Mouse (Mus musculus) intestine, embryonic 14.5 days (tissue): ENCODE results near the gene Ikzf4. TPM values are rescaled to one million over a fixed set of nuclear protein-coding genes. Genes with fewer than 3 reads are reported as not detected.

ENCODE experiments used
- ATAC-seq: fragments of 200-750 bp; cut with Nextera tagmentation; replicated peaks from 2 replicates; pipeline ENCODE4 v1.8.0; 2017; ENCODE audit warnings: low read depth, moderate number of reproducible peaks, moderate TSS enrichment, moderate library complexity; ENCODE audit not compliant: low FRiP score, low TSS enrichment
- DNase-seq: peaks from one replicate; pipeline ENCODE4 v3.0.0-alpha.2; 2018; ENCODE audit warnings: low spot score
- H3K27ac ChIP-seq: fragments of 300-500 bp; sonication (generic); 2 replicates; pipeline ENCODE4 v1.5.1; 2014; ENCODE audit warnings: low read depth, mild to moderate bottlenecking, control low read depth
- H3K27me3 ChIP-seq: fragments of 300-500 bp; sonication (generic); replicated peaks from 2 replicates; pipeline ENCODE4 v1.6.1; 2014; ENCODE audit warnings: low read length, control low read depth; ENCODE audit not compliant: control insufficient read depth, insufficient read depth
- H3K36me3 ChIP-seq: fragments of 300-500 bp; sonication (generic); 2 replicates; pipeline ENCODE4 v1.6.1; 2014; ENCODE audit warnings: low read length, control low read depth; ENCODE audit not compliant: control insufficient read depth, insufficient read depth
- H3K4me1 ChIP-seq: fragments of 300-500 bp; sonication (generic); replicated peaks from 2 replicates; pipeline ENCODE4 v1.6.1; 2014; ENCODE audit warnings: low read length, control low read depth, mixed read lengths; ENCODE audit not compliant: control insufficient read depth, insufficient read depth
- H3K4me2 ChIP-seq: fragments of 300-500 bp; sonication (generic); 2 replicates; pipeline ENCODE4 v1.6.1; 2014; ENCODE audit warnings: low read length
- H3K4me3 ChIP-seq: fragments of 300-500 bp; sonication (generic); 2 replicates; pipeline ENCODE4 v1.5.1; 2014; ENCODE audit warnings: low read depth, low read length, control low read depth, mixed read lengths
- H3K9ac ChIP-seq: fragments of 300-500 bp; sonication (generic); 2 replicates; pipeline ENCODE4 v1.6.1; 2014; ENCODE audit warnings: mild to moderate bottlenecking, low read length
- H3K9me3 ChIP-seq: fragments of 300-500 bp; sonication (generic); 2 replicates; pipeline ENCODE4 v1.6.1; 2016; ENCODE audit warnings: low read length, control low read depth; ENCODE audit not compliant: control insufficient read depth
- WGBS: fragments of 180-500 bp; shearing (Covaris S2); extraction: QIAGEN DNeasy Blood & Tissue Kit; methylation state at CpG from one replicate; pipeline ENCODE4 v1.1.7; 2014; 5-methylcytosine and 5-hydroxymethylcytosine counted together
- polyA plus RNA-seq: library from polyadenylated mRNA; unstranded; fragments of >200 nt; fragmentation: Nextera tagmentation; extraction: Ambion mirVana; gene quantifications from 2 replicates; pipeline ENCODE4 v1.2.1, GENCODE M21; 2014

Ikzf4 gene
- 3.0 and 3.2 TPM in 2 replicates for polyA plus RNA-seq

DNA sequence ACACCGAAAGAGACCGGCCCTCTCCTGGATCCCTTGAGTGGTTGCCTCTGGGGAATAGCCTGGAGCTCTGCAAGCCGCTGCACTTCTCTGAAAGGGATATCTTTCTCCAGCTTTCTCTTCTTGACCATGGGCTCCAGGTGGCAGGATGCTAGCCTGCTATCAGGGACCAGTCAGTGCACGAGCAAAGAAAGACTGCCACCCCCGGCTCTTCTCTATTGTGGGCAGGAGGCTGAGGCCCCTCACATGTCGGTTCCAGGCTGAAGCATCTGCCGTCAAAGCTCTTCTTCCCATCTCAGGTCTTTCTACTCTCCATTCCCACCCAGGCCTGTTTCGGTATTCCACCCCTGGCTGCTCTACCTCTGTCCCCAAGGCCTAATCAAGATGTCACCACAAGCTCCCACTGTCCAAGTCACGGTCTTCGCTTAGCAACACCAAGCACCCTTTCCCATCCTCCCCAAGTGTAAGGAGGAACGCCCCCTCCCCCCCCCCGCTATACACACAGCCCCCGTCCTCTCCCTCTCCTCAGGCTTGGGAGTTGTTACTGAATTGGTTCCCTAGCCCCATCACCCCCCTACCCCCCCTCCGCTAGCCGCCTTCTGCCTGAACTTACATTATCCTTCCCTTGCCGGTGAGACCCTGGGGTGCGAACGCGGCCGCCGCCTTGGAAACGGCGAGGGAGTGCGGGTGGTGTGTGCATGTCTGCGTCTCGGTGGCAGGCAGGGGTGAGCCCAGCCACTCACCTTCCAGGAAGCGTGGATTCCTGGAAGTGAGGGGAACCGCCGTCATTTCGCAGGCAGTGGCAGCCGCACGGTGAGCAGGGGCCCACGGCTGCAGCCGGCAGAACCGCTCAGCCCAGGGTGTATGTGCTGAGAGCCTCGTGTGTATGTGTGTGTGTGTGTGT lies at the start of gene Ikzf4:
Ikzf4 (minus strand) TSS at position 881 of the 901 bp plus-strand sequence.
- no peaks in the 10 kb centered on the region for H3K36me3 ChIP-seq
- WGBS = 7% methylated on average over 36 of the region's 36 CpGs
- H3K4me1 ChIP-seq = peaks cover 15% of the 10 kb centered on the region
- peak; percentile 75 for DNase-seq
- peak; percentile 74 for ATAC-seq
- H3K9ac ChIP-seq = peak within 1 kb of the TSS; percentile 45
- H3K4me3 ChIP-seq = peak within 1 kb of the TSS; percentile 48
- peak within 1 kb of the TSS; percentile 33; the same call in 1 of the 2 replicates for H3K27ac ChIP-seq
- H3K27me3 ChIP-seq = no peaks in the 10 kb centered on the region; the same call in 1 of the 2 replicates
- no peaks in the 10 kb centered on the region for H3K9me3 ChIP-seq
- peak within 1 kb of the TSS; percentile 69 for H3K4me2 ChIP-seq

DNA sequence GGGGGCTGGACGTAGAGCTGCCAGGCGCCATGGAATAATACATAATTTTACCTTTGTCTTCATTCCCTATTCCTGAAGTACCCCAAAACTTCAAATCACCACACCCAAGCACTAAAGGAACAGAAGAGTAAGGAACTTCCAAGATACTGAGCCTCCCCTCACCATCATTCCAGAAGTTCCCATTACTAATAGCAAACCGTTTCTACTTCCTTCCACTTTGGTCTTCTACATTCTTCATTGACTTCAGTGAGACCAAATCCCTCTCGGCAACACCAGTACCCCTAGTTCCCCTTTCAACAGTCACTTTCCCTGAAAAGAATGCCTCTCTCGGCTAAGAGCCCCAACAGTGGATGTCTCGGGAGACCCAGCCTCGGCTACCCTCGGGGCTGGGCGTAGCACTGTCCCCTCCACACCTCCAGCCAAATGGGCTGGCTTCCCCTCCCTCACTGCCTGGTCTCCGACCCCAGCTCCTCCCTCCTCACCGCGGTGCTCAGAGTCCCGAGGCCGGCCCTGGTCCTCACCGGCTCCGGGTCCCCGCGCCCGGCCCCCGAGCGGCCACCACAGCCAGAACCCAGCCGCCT lies 49.7 kb upstream of the Ikzf4 start:
- peaks cover 36% of the 10 kb centered on the region for H3K36me3 ChIP-seq
- peaks cover 9% of the 10 kb centered on the region for H3K4me1 ChIP-seq
- H3K9ac ChIP-seq = peak overlapping the region; percentile 86
- H3K4me2 ChIP-seq = peak overlapping the region; percentile 79
- 2% methylated on average over 22 of the region's 22 CpGs for WGBS
- H3K27me3 ChIP-seq = no peaks in the 10 kb centered on the region
- peak overlapping the region; percentile 90 for H3K4me3 ChIP-seq
- ATAC-seq (no peak), DNase-seq (no peak)
- H3K27ac ChIP-seq = peak overlapping the region; percentile 97
- no peaks in the 10 kb centered on the region for H3K9me3 ChIP-seq

DNA sequence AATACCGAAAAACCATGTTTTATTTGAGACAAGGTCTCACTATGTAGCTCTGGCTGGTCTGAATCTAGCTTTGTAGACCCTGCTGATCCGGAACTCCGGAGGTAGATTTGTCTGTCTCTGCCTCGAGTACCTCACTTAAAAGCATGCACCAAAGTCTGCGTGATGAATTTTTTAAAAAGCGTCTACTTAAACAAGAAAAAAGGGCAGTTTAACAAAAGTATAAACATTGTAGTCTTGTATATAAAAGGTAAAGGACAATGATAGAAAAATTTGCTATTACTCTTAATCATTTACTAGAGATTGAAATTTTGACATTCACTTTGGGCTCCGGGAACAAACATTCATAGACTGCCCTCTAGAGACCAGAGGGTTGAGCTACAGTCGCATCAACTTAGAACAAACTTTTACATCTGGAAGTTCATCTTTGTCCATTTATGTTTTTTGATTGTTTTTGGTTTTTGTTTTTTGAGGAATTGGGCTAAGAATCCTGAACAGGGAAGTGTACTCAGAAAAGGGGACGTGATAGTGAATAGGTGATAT lies 28.7 kb upstream of the Ikzf4 start:
- 2% methylated on average over 9 of the region's 9 CpGs for WGBS
- Histone ChIP-seq H3K9ac (peak overlapping the region; percentile 31), H3K27me3 (no peaks in the 10 kb centered on the region), H3K4me2 (peak overlapping the region; percentile 87), H3K4me1 (peaks cover 4% of the 10 kb centered on the region; the same call in 1 of the 2 replicates), H3K36me3 (peaks cover 11% of the 10 kb centered on the region), H3K4me3 (peak overlapping the region; percentile 66), H3K9me3 (no peaks in the 10 kb centered on the region), H3K27ac (peak overlapping the region; percentile 57)
- DNase-seq (no peak), ATAC-seq (peak; percentile 7; the same call in 1 of the 2 replicates)

- DNase-seq = peak; percentile 94
- H3K36me3 ChIP-seq = peaks cover 11% of the 10 kb centered on the region; the same call in 1 of the 2 replicates
- peak within 1 kb of the TSS; percentile 57 for H3K27ac ChIP-seq
- H3K9ac ChIP-seq = peak within 1 kb of the TSS; percentile 31
- H3K4me3 ChIP-seq = peak within 1 kb of the TSS; percentile 66
- H3K4me2 ChIP-seq = peak within 1 kb of the TSS; percentile 87
- ATAC-seq = peak; percentile 90
- H3K9me3 ChIP-seq = no peaks in the 10 kb centered on the region
- no peaks in the 10 kb centered on the region for H3K27me3 ChIP-seq
- H3K4me1 ChIP-seq = peaks cover 4% of the 10 kb centered on the region; the same call in 1 of the 2 replicates
- under 1% methylated on average over 60 of the region's 60 CpGs for WGBS
Observed at GRCm38 (mm10) chr10:128673763-128674468, 28.1 kb upstream of the Ikzf4 start, which contains the start of gene Suox. TSS of gene Suox (minus strand) at chr10:128674073.

- WGBS = 92% methylated on average over 9 of the region's 9 CpGs
- Histone ChIP-seq H3K4me2 (no peak overlapping the region), H3K27ac (no peak overlapping the region), H3K4me3 (no peak overlapping the region), H3K9me3 (no peaks in the 10 kb centered on the region), H3K4me1 (peaks cover 4% of the 10 kb centered on the region; the same call in 1 of the 2 replicates), H3K27me3 (no peaks in the 10 kb centered on the region), H3K36me3 (peaks cover 6% of the 10 kb centered on the region; the same call in 1 of the 2 replicates), H3K9ac (no peak overlapping the region)
- ATAC-seq (no peak), DNase-seq (no peak)
Observed at GRCm38 (mm10) chr10:128671148-128671547, 25.4 kb upstream of the Ikzf4 start.

GRCm38 (mm10) chr10:128668790-128669672 lies 23.2 kb upstream of the Ikzf4 start:
- Histone ChIP-seq H3K36me3 (peaks cover 6% of the 10 kb centered on the region; the same call in 1 of the 2 replicates), H3K27ac (0 out of 2 replicates have a peak overlapping the region, but pooled peaks have one; percentile 28), H3K9me3 (no peaks in the 10 kb centered on the region), H3K4me2 (peak overlapping the region; percentile 66), H3K9ac (peak overlapping the region; percentile 68), H3K27me3 (no peaks in the 10 kb centered on the region), H3K4me3 (peak overlapping the region; percentile 74), H3K4me1 (no peaks in the 10 kb centered on the region; the same call in 1 of the 2 replicates)
- WGBS = under 1% methylated on average over 42 of the region's 42 CpGs
- peak; percentile 57 for ATAC-seq
- DNase-seq = peak; percentile 82

DNA sequence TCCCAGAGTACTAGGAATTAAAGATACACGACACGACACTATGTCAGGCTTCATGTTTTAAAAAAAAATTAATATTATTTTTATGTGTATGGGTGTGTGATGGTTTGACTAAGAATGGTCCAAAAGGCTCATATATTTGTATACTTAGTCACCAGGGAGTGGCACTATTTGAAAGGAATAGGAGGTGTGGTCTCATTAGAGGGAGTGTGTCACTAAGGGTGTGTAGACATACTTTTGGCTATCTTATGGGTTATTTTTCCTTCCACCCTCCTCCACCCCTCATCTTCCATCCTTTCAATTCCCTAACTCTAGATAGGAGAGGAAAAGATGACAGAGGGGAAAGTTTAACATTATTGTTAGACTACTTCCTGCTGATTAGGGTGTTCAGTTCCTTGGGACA lies 20.0 kb upstream of the Ikzf4 start:
- H3K9me3 ChIP-seq = no peaks in the 10 kb centered on the region
- no peaks in the 10 kb centered on the region for H3K36me3 ChIP-seq
- no peak overlapping the region for H3K4me2 ChIP-seq
- no peak overlapping the region for H3K4me3 ChIP-seq
- ATAC-seq (no peak), DNase-seq (no peak)
- no peaks in the 10 kb centered on the region for H3K4me1 ChIP-seq
- H3K9ac ChIP-seq = no peak overlapping the region
- WGBS = 94% methylated on average over 2 of the region's 2 CpGs
- H3K27me3 ChIP-seq = no peaks in the 10 kb centered on the region
- H3K27ac ChIP-seq = no peak overlapping the region
